Mouse (Mus musculus): Measurements from ENCODE around the gene Appl1. TPM values are rescaled to one million over a fixed set of nuclear protein-coding genes. Genes with fewer than 3 reads are reported as not detected.

Gene Appl1
- 84.9 TPM for polyA plus RNA-seq (2014; fragmentation: Illumina TruSeq; extraction: RNeasy Lipid Tissue Mini Kit (QIAGEN cat#74804); ENCODE audit: low read depth, low replicate concordance)

DNA sequence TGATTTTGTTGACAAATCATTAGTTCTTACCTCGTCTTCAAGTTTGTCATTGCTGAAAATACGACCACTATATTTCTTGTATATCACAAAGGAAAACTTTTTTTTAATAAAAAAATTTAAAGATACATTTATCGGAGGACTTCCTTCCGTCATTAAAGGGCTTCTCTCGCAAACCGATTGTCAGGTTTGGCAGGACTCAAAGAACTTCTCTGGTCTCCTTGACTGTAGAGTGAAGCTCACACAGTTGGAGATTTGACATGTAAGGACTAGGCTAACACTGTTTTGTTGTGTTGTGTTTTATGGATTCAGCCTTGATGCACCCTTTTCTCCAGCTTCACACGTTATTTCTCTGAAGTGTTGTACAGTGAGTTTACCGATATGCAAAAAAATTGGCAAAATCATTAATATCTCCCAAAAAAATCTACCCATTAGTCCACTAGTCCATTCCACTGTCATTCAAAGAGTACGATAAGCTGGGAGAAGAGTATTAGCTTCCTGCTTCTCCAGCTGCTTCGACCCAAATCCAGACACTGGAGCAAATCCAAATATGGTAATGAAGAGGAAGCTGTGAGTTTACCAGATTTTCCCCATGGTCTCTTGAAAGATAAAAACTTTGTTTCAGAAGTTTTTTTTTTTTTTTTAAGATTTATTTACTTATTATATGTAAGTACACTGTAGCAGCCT, at the start of gene Appl1:
Appl1 (minus strand) TSS at position 127 of the 684 bp plus-strand sequence.

DNA sequence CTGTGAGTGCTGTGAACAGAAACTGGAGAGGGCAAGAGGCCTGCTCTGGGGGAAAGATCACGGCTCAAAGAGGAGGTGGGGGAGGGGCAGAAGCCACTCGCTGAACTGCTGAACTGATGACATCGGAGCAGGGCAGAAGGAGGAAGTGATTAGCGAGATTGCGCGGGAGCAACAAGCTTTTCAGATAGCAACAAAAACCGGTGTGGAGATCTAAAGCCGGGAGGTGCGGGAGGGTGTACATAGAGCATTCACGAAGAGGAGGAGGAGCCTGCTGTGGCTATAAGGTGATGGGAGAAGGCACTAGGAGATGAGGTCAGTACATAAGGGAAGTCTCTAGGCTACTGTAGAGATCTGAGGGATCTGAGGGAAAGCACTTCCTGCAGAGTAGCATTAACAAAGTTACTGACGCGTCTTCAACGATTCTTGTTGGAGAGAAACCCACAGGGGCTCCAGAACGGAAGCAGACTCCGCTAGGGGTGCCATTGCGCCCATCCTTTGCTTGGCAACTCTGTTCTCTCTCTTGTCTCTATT, 23.2 kb upstream of the Appl1 start, which contains the start of gene Hesx1:
Hesx1 (plus strand) TSS at position 206 of the 531 bp plus-strand sequence.

DNA sequence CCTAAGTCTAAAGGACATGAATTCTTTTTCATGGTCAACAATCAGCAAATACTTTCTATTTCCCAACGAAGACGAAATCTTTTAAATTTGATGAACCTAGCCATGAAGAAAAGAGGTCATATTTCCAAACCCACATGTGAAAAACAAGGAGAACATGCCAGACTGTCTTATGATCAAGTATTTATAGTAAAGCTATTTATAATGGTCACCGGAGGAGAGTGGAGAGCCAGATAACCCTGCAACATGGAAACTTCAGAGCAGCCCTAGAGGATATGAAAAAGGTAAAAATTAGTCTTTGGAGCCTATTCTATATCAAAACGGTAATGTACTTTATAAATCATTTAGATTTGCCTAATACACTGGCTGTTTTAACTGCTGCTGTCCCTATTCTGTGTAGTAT, 76.6 kb downstream of the Appl1 start, which contains the start of gene Asb14:
Asb14 (plus strand) TSS at position 166 of the 400 bp plus-strand sequence.

Other genes with a start within 250 kb of the Appl1 start
- gene Asb14, start 76.7 kb downstream of the Appl1 start, polyA plus RNA-seq (2014; fragmentation: Illumina TruSeq; extraction: RNeasy Lipid Tissue Mini Kit (QIAGEN cat#74804); ENCODE audit: low read depth, low replicate concordance), result not detected
- gene Hesx1, start 23.2 kb upstream of the Appl1 start, polyA plus RNA-seq (2014; fragmentation: Illumina TruSeq; extraction: RNeasy Lipid Tissue Mini Kit (QIAGEN cat#74804); ENCODE audit: low read depth, low replicate concordance), result not detected
- 3.3 TPM for gene Il17rd, start 67.7 kb upstream of the Appl1 start, polyA plus RNA-seq (2014; fragmentation: Illumina TruSeq; extraction: RNeasy Lipid Tissue Mini Kit (QIAGEN cat#74804); ENCODE audit: low read depth, low replicate concordance)
- gene Arhgef3, start 143.7 kb upstream of the Appl1 start, polyA plus RNA-seq (2014; fragmentation: Illumina TruSeq; extraction: RNeasy Lipid Tissue Mini Kit (QIAGEN cat#74804); ENCODE audit: low read depth, low replicate concordance), result 41.1 TPM